8 mouse cellular contexts compared by ENCODE assay signal in genomic region chr13:111491046-111491756, GRCm38 (mm10). TPM values are rescaled to one million over a fixed set of nuclear protein-coding genes. Genes with fewer than 3 reads are reported as not detected.
A peak's percentile ranks its signal among the peaks of the same experiment; 100 is the strongest.
DNase-seq lines count a peak whose midpoint lies in the region; ATAC-seq and TF ChIP-seq lines count a peak whose summit lies in the region.

No protein-coding gene starts in this region.

- DNase-seq in heart, postnatal 36 days: no peak
- DNase-seq in forebrain, embryonic 10.5 days (ENCODE audit: extremely low spot score, low spot score): no peak
- no peak for DNase-seq in liver, embryonic 13.5 days
- no peak for DNase-seq in urinary bladder, postnatal 25 days (ENCODE audit: low spot score)
- no peak for DNase-seq in layer of hippocampus, postnatal 25 days (ENCODE audit: extremely low spot score in 1 of 2, low spot score in 1 of 2)
- DNase-seq in kidney, adult 8-10 months: no peak

- H3K4me3 ChIP-seq in heart, embryonic 12.5 days: peak overlapping the region; percentile 99
- peak overlapping the region; percentile 83 for H3K4me3 ChIP-seq in E14TG2a.4 (replicated peaks; ENCODE audit: low read length)
- peak overlapping the region; percentile 77 for H3K4me3 ChIP-seq in forebrain, embryonic 10.5 days
- peak overlapping the region; percentile 76 for H3K4me3 ChIP-seq in liver, embryonic 13.5 days (replicated peaks)

- H3K9me3 ChIP-seq in heart, embryonic 12.5 days (replicated peaks): no peaks in the 10 kb centered on the region
- H3K9me3 ChIP-seq in E14TG2a.4 (ENCODE audit: low read length): no peaks in the 10 kb centered on the region
- H3K9me3 ChIP-seq in forebrain, embryonic 10.5 days: no peaks in the 10 kb centered on the region
- H3K9me3 ChIP-seq in liver, embryonic 13.5 days (replicated peaks): no peaks in the 10 kb centered on the region

- H3K27me3 ChIP-seq in heart, embryonic 12.5 days (replicated peaks): peaks cover 12% of the 10 kb centered on the region
- H3K27me3 ChIP-seq in E14TG2a.4 (ENCODE audit: insufficient read depth, low read length): peaks cover 28% of the 10 kb centered on the region
- peaks cover 52% of the 10 kb centered on the region for H3K27me3 ChIP-seq in forebrain, embryonic 10.5 days (ENCODE audit: poor library complexity, severe bottlenecking)
- H3K27me3 ChIP-seq in liver, embryonic 13.5 days: peaks cover 35% of the 10 kb centered on the region

- H3K27ac ChIP-seq in heart, embryonic 12.5 days (ENCODE audit: poor library complexity, severe bottlenecking): no peak overlapping the region
- H3K27ac ChIP-seq in forebrain, embryonic 10.5 days: no peak overlapping the region
- no peak overlapping the region for H3K27ac ChIP-seq in liver, embryonic 13.5 days

- H3K9ac ChIP-seq in heart, embryonic 12.5 days: no peak overlapping the region
- H3K9ac ChIP-seq in liver, embryonic 13.5 days: peak overlapping the region; percentile 82

- TF ChIP-seq CTCF in E14TG2a.4 (conservative IDR thresholded peaks at IDR 0.05; ENCODE audit: low read length): no peak

- 0 out of 2 replicates have a peak, but pooled peaks cover 5% of the 10 kb centered on the region for H3K4me1 ChIP-seq in heart, embryonic 12.5 days (replicated peaks)
- H3K4me1 ChIP-seq in E14TG2a.4 (replicated peaks; ENCODE audit: low read depth, low read length): peaks cover 26% of the 10 kb centered on the region
- H3K4me1 ChIP-seq in forebrain, embryonic 10.5 days: peaks cover 34% of the 10 kb centered on the region
- H3K4me1 ChIP-seq in liver, embryonic 13.5 days (replicated peaks): peaks cover 23% of the 10 kb centered on the region

- 0 out of 2 replicates have a peak, but pooled peaks cover under 1% of the 10 kb centered on the region for H3K36me3 ChIP-seq in heart, embryonic 12.5 days
- peaks cover 7% of the 10 kb centered on the region for H3K36me3 ChIP-seq in E14TG2a.4 (ENCODE audit: insufficient read depth, low read length)
- H3K36me3 ChIP-seq in forebrain, embryonic 10.5 days (replicated peaks): peaks cover 11% of the 10 kb centered on the region
- H3K36me3 ChIP-seq in liver, embryonic 13.5 days: peaks cover 4% of the 10 kb centered on the region; the same call in 1 of the 2 replicates

- H3K4me2 ChIP-seq in heart, embryonic 12.5 days: peak overlapping the region; percentile 75
- H3K4me2 ChIP-seq in liver, embryonic 13.5 days: peak overlapping the region; percentile 82

- intact Hi-C loops in heart, postnatal 36 days (cut with DNase I): loop anchor here (2.0 to 5.0 kb wide), 2 partner anchors 194 to 231 kb away; no protein-coding TSS in a partner anchor

- no peak for ATAC-seq in heart, embryonic 12.5 days (ENCODE audit: insufficient number of reproducible peaks, low FRiP score)
- ATAC-seq in liver, embryonic 13.5 days (ENCODE audit: low read depth): no peak

- 29% methylated on average over 13 of the region's 13 CpGs for WGBS in heart, embryonic 12.5 days
- WGBS in forebrain, embryonic 10.5 days: 27% methylated on average over 13 of the region's 13 CpGs
- WGBS in liver, embryonic 13.5 days (ENCODE audit: insufficient replicate concordance): 18% methylated on average over 13 of the region's 13 CpGs

RNA-seq across cellular contexts. Expression of gene Gpbp1, which starts 1.3 kb away (rescaled TPM):
- 68.0 and 75.4 TPM in 2 replicates for polyA plus RNA-seq in heart, embryonic 12.5 days (2016; fragmentation: Nextera tagmentation; extraction: Ambion mirVana)
- total RNA-seq in heart, postnatal 36 days (2021): 10 to 100 TPM; 44.0 to 48.8 TPM
- polyA plus RNA-seq in forebrain, embryonic 10.5 days (2016; fragmentation: Nextera tagmentation; extraction: Ambion mirVana): 89.1 and 101 TPM in 2 replicates
- 38.4 and 53.2 TPM in 2 replicates for polyA plus RNA-seq in liver, embryonic 13.5 days (2015; fragmentation: Nextera tagmentation; extraction: Ambion mirVana)
- 10 to 100 TPM; 83.8 to 89.3 TPM for total RNA-seq in layer of hippocampus, postnatal 25 days (2021)

RNA-seq across cellular contexts. Expression of gene Gm49496, which starts 58.5 kb away (rescaled TPM):
- not detected in 2 replicates for polyA plus RNA-seq in heart, embryonic 12.5 days (2016; fragmentation: Nextera tagmentation; extraction: Ambion mirVana)
- not detected for total RNA-seq in heart, postnatal 36 days (2021)
- not detected in 2 replicates for polyA plus RNA-seq in forebrain, embryonic 10.5 days (2016; fragmentation: Nextera tagmentation; extraction: Ambion mirVana)
- polyA plus RNA-seq in liver, embryonic 13.5 days (2015; fragmentation: Nextera tagmentation; extraction: Ambion mirVana): not detected in 2 replicates
- not detected for total RNA-seq in layer of hippocampus, postnatal 25 days (2021)
